Mouse (Mus musculus) urinary bladder, postnatal 10 days (tissue): ENCODE measurements at regions not wholly inside any gene's neighbourhood (a gene's known extent, or its start where the extent isn't known, plus 50 kb on each side); places are given as distances from the start of the nearest gene placed in this dataset.

Experiments used
- DNase-seq: peaks from one replicate; pipeline ENCODE4 v3.0.0; 2022; ENCODE audit warnings: low spot score

GRCm38 (mm10) chrY:43772246-43772645 is 492.0 kb downstream of the Gm21739 start:
- peak; percentile 7 for DNase-seq
